Mouse (Mus musculus): Measurements from ENCODE around the gene Gm44805.
A peak's percentile ranks its signal among the peaks of the same experiment; 100 is the strongest.

The Gm44805 gene

GRCm38 (mm10) chr7:19628536-19629360 lies 52.5 kb downstream of the Gm44805 start:
- peak; percentile 82 for DNase-seq (ENCODE audit: low spot score)

GRCm38 (mm10) chr7:19628192-19628535 lies 53.1 kb downstream of the Gm44805 start:
- no peak for DNase-seq (ENCODE audit: low spot score)

- no peak for DNase-seq (ENCODE audit: low spot score)
Observed at GRCm38 (mm10) chr7:19627721-19628120, 53.5 kb downstream of the Gm44805 start.

GRCm38 (mm10) chr7:19623433-19623832 lies 57.8 kb downstream of the Gm44805 start:
- DNase-seq (ENCODE audit: low spot score), result no peak

- DNase-seq (ENCODE audit: low spot score), result no peak
Observed at GRCm38 (mm10) chr7:19622241-19622640, 59.0 kb downstream of the Gm44805 start.

Data from layer of hippocampus, adult 9-10 months (tissue).